Mouse (Mus musculus) spleen, adult 2 months (tissue): Measurements from ENCODE around the gene Spats2l. TPM values are rescaled to one million over a fixed set of nuclear protein-coding genes. Genes with fewer than 3 reads are reported as not detected.

Experiments
- DNase-seq, 2 experiments: peaks; one replicate each; pipeline versions ENCODE4 v3.0.0 to v3.0.0-alpha.2; 2012 to 2021; ENCODE audit warnings: low spot score in 2 of 2, low read depth in 1 of 2
- H3K27ac ChIP-seq: fragments of 200-500 bp; 2 replicates; pipeline ENCODE4 v1.5.1; 2012; ENCODE audit warnings: low read length, inconsistent platforms; ENCODE audit not compliant: insufficient read depth
- H3K27me3 ChIP-seq: fragments of 200-500 bp; 2 replicates; pipeline ENCODE4 v1.6.1; 2012; ENCODE audit warnings: mild to moderate bottlenecking, moderate library complexity, low read length, inconsistent platforms; ENCODE audit not compliant: control insufficient read depth, insufficient read depth
- H3K36me3 ChIP-seq: fragments of 200-500 bp; 2 replicates; pipeline ENCODE4 v1.6.1; 2012; ENCODE audit warnings: mild to moderate bottlenecking, low read length, inconsistent platforms; ENCODE audit not compliant: control insufficient read depth, insufficient read depth
- H3K4me1 ChIP-seq: fragments of 200-500 bp; 2 replicates; pipeline ENCODE4 v1.6.1; 2011; ENCODE audit warnings: inconsistent platforms; ENCODE audit not compliant: control insufficient read depth, insufficient read depth, insufficient read length
- H3K4me3 ChIP-seq: fragments of 200-500 bp; 2 replicates; pipeline ENCODE4 v1.5.1; 2011; ENCODE audit warnings: mild to moderate bottlenecking, inconsistent platforms; ENCODE audit not compliant: insufficient read depth, insufficient read length; ENCODE audit errors: extremely low read depth
- CTCF ChIP-seq: fragments of 200-500 bp; IDR thresholded peaks from 2 replicates; pipeline ENCODE4 v1.5.1; 2011; ENCODE audit warnings: mild to moderate bottlenecking, inconsistent platforms; ENCODE audit not compliant: insufficient read depth, insufficient read length, insufficient replicate concordance; ENCODE audit errors: extremely low read depth
- POLR2A ChIP-seq: fragments of 200-500 bp; IDR thresholded peaks from 2 replicates; pipeline ENCODE4 v1.6.1; 2011; ENCODE audit warnings: low read depth, low read length, inconsistent platforms
- WGBS: fragments of 180-500 bp; shearing (Covaris S2); methylation state at CpG from one replicate; pipeline ENCODE4 v1.1.7; 2018; 5-methylcytosine and 5-hydroxymethylcytosine counted together
- polyA plus RNA-seq: library from polyadenylated mRNA; depleted of rRNA; stranded (reverse); fragments of >200 nt; gene quantifications from 2 replicates; pipeline ENCODE4 v1.2.3, GENCODE M21; 2012

The Spats2l gene
- polyA plus RNA-seq, 1 experiment: 1.1 TPM

DNA sequence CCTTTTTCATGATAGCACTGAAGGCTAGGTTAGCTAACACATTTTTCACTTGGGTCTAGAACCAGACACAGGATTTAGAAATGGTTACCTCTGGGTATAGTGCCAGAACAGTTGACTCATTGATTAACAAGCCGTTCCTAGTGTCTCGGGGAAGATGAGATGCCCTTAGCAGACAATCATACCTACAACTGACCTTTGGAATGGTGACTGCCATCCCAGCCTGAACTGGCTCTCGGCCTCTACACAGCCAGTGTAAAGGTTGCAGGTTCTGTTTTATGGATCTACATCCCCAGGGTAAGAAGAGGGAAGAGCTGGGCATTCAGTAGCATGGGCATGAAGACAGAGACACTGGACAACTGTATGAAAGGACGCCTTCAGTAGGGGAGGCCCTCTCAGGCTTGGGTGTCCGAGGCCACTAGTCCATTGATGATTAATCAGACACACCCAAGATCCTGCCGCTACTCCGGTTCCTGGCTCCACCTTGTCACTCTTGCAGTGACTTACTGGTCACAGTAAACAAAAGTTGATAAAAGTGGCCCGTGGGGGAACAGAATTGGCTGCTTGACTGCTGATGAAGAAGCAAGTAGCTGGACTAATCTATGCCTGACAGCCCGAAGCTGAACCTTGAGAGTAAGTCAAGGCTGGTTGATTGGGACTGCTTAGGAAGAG is 71.2 kb downstream of the Spats2l start:
- DNase-seq: no peak
- H3K4me1 ChIP-seq: no peaks in the 10 kb centered on the region
- 85% methylated on average over 9 of the region's 9 CpGs for WGBS
- no peak overlapping the region for H3K27ac ChIP-seq
- no peaks in the 10 kb centered on the region for H3K36me3 ChIP-seq
- no peaks in the 10 kb centered on the region for H3K27me3 ChIP-seq
- TF ChIP-seq POLR2A (no peak), CTCF (no peak)
- no peak overlapping the region for H3K4me3 ChIP-seq

GRCm38 (mm10) chr1:57846856-57847698 is 73.1 kb downstream of the Spats2l start:
- no peak overlapping the region for H3K27ac ChIP-seq
- H3K27me3 ChIP-seq: no peaks in the 10 kb centered on the region
- H3K36me3 ChIP-seq: no peaks in the 10 kb centered on the region
- H3K4me3 ChIP-seq: no peak overlapping the region
- 89% methylated on average over 15 of the region's 15 CpGs for WGBS
- DNase-seq: no peak
- no peak for TF ChIP-seq POLR2A
- no peak for TF ChIP-seq CTCF
- no peaks in the 10 kb centered on the region for H3K4me1 ChIP-seq

DNA sequence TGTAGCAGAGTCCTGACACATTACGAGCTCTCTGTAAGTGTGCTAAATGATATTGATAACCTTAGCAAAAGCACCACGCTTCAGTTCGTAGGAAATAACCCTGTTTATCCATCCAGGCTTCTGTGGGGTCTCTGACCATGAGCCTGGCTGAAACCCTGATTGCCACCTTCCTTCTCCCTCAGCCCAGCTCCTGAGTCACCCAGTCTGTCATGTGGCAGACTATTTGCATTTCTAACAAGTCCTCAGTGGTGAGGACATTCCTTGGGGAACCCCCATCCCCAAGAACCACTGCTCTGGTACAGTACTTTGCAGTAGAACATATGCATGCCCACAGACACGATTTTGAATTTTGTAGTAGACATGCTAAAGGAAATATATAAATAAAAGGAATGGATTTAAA is 75.1 kb downstream of the Spats2l start:
- H3K27ac ChIP-seq: no peak overlapping the region
- WGBS: 82% methylated on average over 4 of the region's 4 CpGs
- DNase-seq: no peak

GRCm38 (mm10) chr1:57849916-57850315 is 76.0 kb downstream of the Spats2l start:
- Histone ChIP-seq H3K4me3 (no peak overlapping the region), H3K27ac (no peak overlapping the region)
- 65% methylated on average over 3 of the region's 3 CpGs for WGBS

More for the DNA sequence above, 75.1 kb downstream of the Spats2l start:
- Histone ChIP-seq H3K27me3 (no peaks in the 10 kb centered on the region), H3K4me3 (no peak overlapping the region), H3K4me1 (no peaks in the 10 kb centered on the region), H3K36me3 (no peaks in the 10 kb centered on the region)
- TF ChIP-seq POLR2A (no peak), CTCF (no peak)

DNA sequence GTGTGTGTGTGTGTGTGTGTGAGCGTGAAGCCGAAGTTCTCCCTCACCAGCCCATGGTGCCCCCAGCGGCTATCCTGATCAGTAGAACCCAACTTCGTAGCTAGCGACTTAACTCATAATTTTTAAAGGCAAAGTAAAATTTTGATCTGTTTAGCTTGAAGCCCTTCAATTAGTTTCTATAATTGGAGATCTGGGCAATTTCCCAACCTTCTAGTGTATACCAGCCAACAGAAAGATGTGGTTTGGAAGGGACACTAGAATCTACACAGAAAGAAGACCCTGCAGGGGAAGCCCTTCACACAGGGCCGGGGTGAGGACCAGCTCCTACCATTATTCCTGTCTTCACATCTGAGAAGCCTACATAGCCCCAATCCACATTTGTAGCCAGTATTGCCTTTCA is 77.9 kb downstream of the Spats2l start:
- WGBS: 88% methylated on average over 6 of the region's 6 CpGs
- TF ChIP-seq CTCF (no peak), POLR2A (no peak)
- no peak overlapping the region for H3K4me3 ChIP-seq
- H3K27ac ChIP-seq: no peak overlapping the region
- no peak for DNase-seq
- no peaks in the 10 kb centered on the region for H3K36me3 ChIP-seq
- no peaks in the 10 kb centered on the region for H3K4me1 ChIP-seq
- H3K27me3 ChIP-seq: no peaks in the 10 kb centered on the region

More at GRCm38 (mm10) chr1:57849916-57850315, 76.0 kb downstream of the Spats2l start:
- no peaks in the 10 kb centered on the region for H3K36me3 ChIP-seq
- H3K27me3 ChIP-seq: no peaks in the 10 kb centered on the region
- TF ChIP-seq CTCF: no peak
- no peak for TF ChIP-seq POLR2A
- DNase-seq: no peak
- H3K4me1 ChIP-seq: no peaks in the 10 kb centered on the region

- Histone ChIP-seq H3K4me1 (no peaks in the 10 kb centered on the region), H3K36me3 (no peaks in the 10 kb centered on the region), H3K27me3 (no peaks in the 10 kb centered on the region), H3K27ac (no peak overlapping the region), H3K4me3 (no peak overlapping the region)
- no peak for DNase-seq
- WGBS: 68% methylated on average over 12 of the region's 12 CpGs
- TF ChIP-seq POLR2A: no peak
- TF ChIP-seq CTCF: no peak
Observed at GRCm38 (mm10) chr1:57852562-57853271, 78.8 kb downstream of the Spats2l start.
